Mouse (Mus musculus) sigmoid colon, adult 10 weeks (tissue): Measurements from ENCODE around the gene 4921507P07Rik. TPM values are rescaled to one million over a fixed set of nuclear protein-coding genes. Genes with fewer than 3 reads are reported as not detected.

ENCODE experiments used
- polyA plus RNA-seq: library from polyadenylated mRNA; stranded (reverse); fragments of 350-450 nt; fragmentation: Illumina TruSeq; extraction: RNeasy Lipid Tissue Mini Kit (QIAGEN cat#74804); gene quantifications from one replicate; pipeline ENCODE4 v1.2.3, GENCODE M21; 2014; ENCODE audit warnings: low read depth, low replicate concordance

Gene 4921507P07Rik
- polyA plus RNA-seq: 2.7 TPM

GRCm38 (mm10) chr6:50596301-50597211, at the start of gene 4921507P07Rik:
Gene 4921507P07Rik (minus strand): TSS chr6:50596632.

DNA sequence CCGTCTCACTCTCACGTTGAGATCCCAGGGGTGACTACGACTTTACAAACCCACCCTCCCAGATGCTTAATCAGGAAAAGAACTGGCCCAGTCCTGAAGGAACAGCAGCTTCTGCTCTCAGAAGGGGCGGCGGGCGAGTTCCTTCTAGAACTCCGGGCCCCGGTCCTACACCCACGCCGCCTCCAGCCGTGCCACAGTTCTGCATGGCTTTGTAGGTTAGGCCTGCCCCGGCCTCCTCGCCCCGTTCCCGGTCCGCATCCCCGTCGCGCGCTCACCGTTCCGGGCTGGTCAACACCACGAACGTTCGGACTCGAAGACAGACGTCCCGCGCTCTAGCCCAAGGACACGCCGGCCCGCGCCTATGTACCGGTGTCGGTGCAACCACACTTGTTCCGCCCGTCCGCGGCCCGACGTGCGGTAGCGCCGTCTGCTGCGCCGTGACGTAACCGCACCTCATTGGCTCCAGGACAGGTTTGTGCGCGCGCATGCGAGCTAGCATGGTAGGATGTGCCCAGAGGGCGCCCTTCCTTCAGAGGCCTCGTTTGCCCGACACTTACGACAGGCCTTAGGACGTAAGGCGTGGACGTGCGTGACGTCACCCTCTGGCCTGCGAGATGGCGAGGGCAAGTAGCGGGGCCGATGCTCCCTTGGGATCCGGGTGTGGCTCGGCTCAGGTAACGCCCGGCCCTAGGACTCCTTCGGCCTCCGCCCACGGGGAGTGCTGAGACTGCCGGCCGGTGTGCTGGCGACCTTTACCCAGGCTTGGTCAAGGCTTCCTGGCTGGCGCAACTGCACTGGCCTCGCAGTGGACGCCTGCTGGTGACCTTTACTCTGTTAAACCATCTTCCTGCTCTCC, 30.1 kb downstream of the 4921507P07Rik start, which contains the start of gene Cycs:
TSS of gene Cycs (minus strand) at position 398 of the 856 bp plus-strand sequence.

Other genes starting within 250 kb of the 4921507P07Rik start
- gene Osbpl3, start 140.4 kb downstream of the 4921507P07Rik start, polyA plus RNA-seq: 26.1 TPM
- gene Cycs, start 30.1 kb downstream of the 4921507P07Rik start, polyA plus RNA-seq: 346 TPM
- not detected for gene Npvf, start 57.8 kb upstream of the 4921507P07Rik start, polyA plus RNA-seq